Mouse (Mus musculus): ENCODE data around the gene Txndc8.

- TF ChIP-seq CTCF (IDR thresholded peaks at IDR 0.05; ENCODE audit: extremely low read depth, insufficient read depth, insufficient read length, insufficient replicate concordance) (no peak), POLR2A (IDR thresholded peaks at IDR 0.05; ENCODE audit: low read depth, low read length) (no peak)
Observed at GRCm38 (mm10) chr4:57991425-57991824, 17.5 kb downstream of the Txndc8 start.

Data from spleen, adult 2 months (tissue).